Mouse (Mus musculus): Measurements from ENCODE around the gene Tnxb. TPM values are rescaled to one million over a fixed set of nuclear protein-coding genes. Genes with fewer than 3 reads are reported as not detected.

Tnxb gene
- polyA plus RNA-seq, 1 experiment from 2014 or later: not detected

DNA sequence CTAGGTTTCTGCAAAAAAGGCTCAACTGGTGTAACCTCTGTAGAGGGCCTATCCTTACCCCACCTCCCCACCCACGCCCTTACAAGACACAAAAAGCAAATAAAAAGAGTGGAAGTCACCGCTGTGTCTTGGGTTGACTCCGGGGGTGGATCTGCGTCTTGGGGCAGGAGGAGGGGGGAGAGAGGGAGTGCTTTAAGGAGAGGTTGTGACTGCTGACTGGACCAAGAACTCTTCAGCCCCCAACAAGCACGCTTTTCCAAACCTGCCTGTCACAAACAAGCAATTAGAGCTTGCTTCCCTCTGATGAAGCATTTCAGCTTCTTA is 41.7 kb upstream of the Tnxb start:
- WGBS: 28% methylated on average over 5 of the region's 5 CpGs
- H3K4me3 ChIP-seq (ENCODE audit: low read depth, low read length): peak overlapping the region; percentile 82
- H3K4me2 ChIP-seq (ENCODE audit: low read depth, severe bottlenecking): peak overlapping the region; percentile 94
- no peak overlapping the region for H3K9ac ChIP-seq (ENCODE audit: low read length)
- no peaks in the 10 kb centered on the region for H3K36me3 ChIP-seq (ENCODE audit: control insufficient read depth, insufficient read depth, low read length)
- no peak overlapping the region for H3K27ac ChIP-seq (replicated peaks; ENCODE audit: low read depth, low read length)
- DNase-seq (ENCODE audit: low spot score) (no peak), ATAC-seq (ENCODE audit: insufficient number of reproducible peaks, low FRiP score, low TSS enrichment, low read depth) (no peak)
- H3K4me1 ChIP-seq (ENCODE audit: control insufficient read depth, insufficient read depth, low read length): peaks cover 30% of the 10 kb centered on the region
- H3K9me3 ChIP-seq (ENCODE audit: control insufficient read depth, low read length): no peaks in the 10 kb centered on the region
- peaks cover 31% of the 10 kb centered on the region for H3K27me3 ChIP-seq (ENCODE audit: control insufficient read depth, insufficient read depth, low read length)

- no peak within 1 kb of the TSS for H3K9ac ChIP-seq (ENCODE audit: low read length)
- no peak within 1 kb of the TSS for H3K27ac ChIP-seq (replicated peaks; ENCODE audit: low read depth, low read length)
- H3K4me3 ChIP-seq (ENCODE audit: low read depth, low read length): peak within 1 kb of the TSS; percentile 82
- ATAC-seq (ENCODE audit: insufficient number of reproducible peaks, low FRiP score, low TSS enrichment, low read depth) (no peak), DNase-seq (ENCODE audit: low spot score) (peak; percentile 46)
- peaks cover 31% of the 10 kb centered on the region for H3K4me1 ChIP-seq (ENCODE audit: control insufficient read depth, insufficient read depth, low read length)
- H3K4me2 ChIP-seq (ENCODE audit: low read depth, severe bottlenecking): peak within 1 kb of the TSS; percentile 94
- H3K9me3 ChIP-seq (ENCODE audit: control insufficient read depth, low read length): no peaks in the 10 kb centered on the region
- under 1% methylated on average over 16 of the region's 16 CpGs for WGBS
- H3K36me3 ChIP-seq (ENCODE audit: control insufficient read depth, insufficient read depth, low read length): no peaks in the 10 kb centered on the region
- H3K27me3 ChIP-seq (ENCODE audit: control insufficient read depth, insufficient read depth, low read length): peaks cover 31% of the 10 kb centered on the region
Measured at GRCm38 (mm10) chr17:34629221-34629751, 41.0 kb upstream of the Tnxb start, which contains the start of gene Prrt1. Gene Prrt1, plus strand, starts transcription at chr17:34629533.

DNA sequence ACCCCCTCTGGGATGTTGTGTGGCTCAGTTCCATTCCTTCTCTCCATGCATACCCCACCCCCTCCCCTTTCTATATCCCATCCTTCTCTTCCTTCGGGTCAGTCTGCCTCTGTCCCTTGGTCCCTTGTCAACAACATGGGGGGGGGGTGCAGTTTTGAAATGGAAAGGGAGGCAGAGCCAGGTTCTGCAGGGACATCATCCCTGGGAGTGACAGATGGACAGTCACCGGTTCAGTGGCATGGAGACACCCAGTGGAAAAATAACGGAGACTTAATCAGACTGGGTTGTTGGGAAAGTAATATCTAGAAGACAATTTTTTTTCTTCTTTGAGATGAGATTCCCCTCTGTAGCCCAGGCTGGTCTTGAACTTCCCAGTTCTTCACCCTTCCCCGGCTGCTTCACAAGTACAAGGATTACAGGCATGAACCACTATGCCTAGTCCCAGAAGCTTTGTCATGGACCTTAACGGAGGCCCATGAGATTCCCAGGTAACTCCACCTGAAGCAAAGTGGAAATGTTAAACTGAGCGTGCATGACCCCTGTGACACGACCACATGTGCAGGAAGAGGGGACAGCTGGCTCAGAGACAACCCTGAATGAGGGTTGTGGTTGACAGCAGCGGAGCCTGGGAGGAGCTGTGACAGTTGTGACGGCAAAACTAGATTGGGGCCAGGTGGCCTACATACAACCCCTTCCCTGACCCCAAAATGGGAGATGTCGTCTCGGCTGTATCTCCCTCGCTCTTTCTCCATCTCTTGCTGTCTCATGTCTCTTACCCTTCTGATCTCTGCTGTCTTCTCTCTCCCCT is 40.3 kb upstream of the Tnxb start:
- peaks cover 31% of the 10 kb centered on the region for H3K4me1 ChIP-seq (ENCODE audit: control insufficient read depth, insufficient read depth, low read length)
- no peak for ATAC-seq (ENCODE audit: insufficient number of reproducible peaks, low FRiP score, low TSS enrichment, low read depth)
- WGBS: 15% methylated on average over 12 of the region's 12 CpGs

GRCm38 (mm10) chr17:34630761-34631301 is 39.5 kb upstream of the Tnxb start:
- Histone ChIP-seq H3K4me1 (ENCODE audit: control insufficient read depth, insufficient read depth, low read length) (peaks cover 31% of the 10 kb centered on the region), H3K9me3 (ENCODE audit: control insufficient read depth, low read length) (no peaks in the 10 kb centered on the region), H3K4me2 (ENCODE audit: low read depth, severe bottlenecking) (peak overlapping the region; percentile 35), H3K36me3 (ENCODE audit: control insufficient read depth, insufficient read depth, low read length) (no peaks in the 10 kb centered on the region), H3K4me3 (ENCODE audit: low read depth, low read length) (peak overlapping the region; percentile 20), H3K27me3 (ENCODE audit: control insufficient read depth, insufficient read depth, low read length) (peaks cover 31% of the 10 kb centered on the region), H3K27ac (replicated peaks; ENCODE audit: low read depth, low read length) (no peak overlapping the region), H3K9ac (ENCODE audit: low read length) (peak overlapping the region; percentile 13; the same call in 1 of the 2 replicates)
- 3% methylated on average over 48 of the region's 48 CpGs for WGBS
- DNase-seq (ENCODE audit: low spot score): no peak
- no peak for ATAC-seq (ENCODE audit: insufficient number of reproducible peaks, low FRiP score, low TSS enrichment, low read depth)

More for the DNA sequence above, 40.3 kb upstream of the Tnxb start:
- Histone ChIP-seq H3K27me3 (ENCODE audit: control insufficient read depth, insufficient read depth, low read length) (peaks cover 31% of the 10 kb centered on the region), H3K27ac (replicated peaks; ENCODE audit: low read depth, low read length) (no peak overlapping the region), H3K4me2 (ENCODE audit: low read depth, severe bottlenecking) (peak overlapping the region; percentile 35; the same call in 1 of the 2 replicates), H3K4me3 (ENCODE audit: low read depth, low read length) (0 out of 2 replicates have a peak overlapping the region, but pooled peaks have one; percentile 20), H3K9me3 (ENCODE audit: control insufficient read depth, low read length) (no peaks in the 10 kb centered on the region), H3K9ac (ENCODE audit: low read length) (no peak overlapping the region), H3K36me3 (ENCODE audit: control insufficient read depth, insufficient read depth, low read length) (no peaks in the 10 kb centered on the region)
- DNase-seq (ENCODE audit: low spot score): peak; percentile 28

- no peak for DNase-seq (ENCODE audit: low spot score)
- peaks cover 31% of the 10 kb centered on the region for H3K27me3 ChIP-seq (ENCODE audit: control insufficient read depth, insufficient read depth, low read length)
- no peak overlapping the region for H3K27ac ChIP-seq (replicated peaks; ENCODE audit: low read depth, low read length)
- ATAC-seq (ENCODE audit: insufficient number of reproducible peaks, low FRiP score, low TSS enrichment, low read depth): no peak
- H3K36me3 ChIP-seq (ENCODE audit: control insufficient read depth, insufficient read depth, low read length): no peaks in the 10 kb centered on the region
- H3K4me1 ChIP-seq (ENCODE audit: control insufficient read depth, insufficient read depth, low read length): peaks cover 24% of the 10 kb centered on the region
- H3K4me2 ChIP-seq (ENCODE audit: low read depth, severe bottlenecking): peak overlapping the region; percentile 71
- H3K9me3 ChIP-seq (ENCODE audit: control insufficient read depth, low read length): no peaks in the 10 kb centered on the region
- WGBS: 3% methylated on average over 11 of the region's 12 CpGs
- H3K4me3 ChIP-seq (ENCODE audit: low read depth, low read length): peak overlapping the region; percentile 21
- H3K9ac ChIP-seq (ENCODE audit: low read length): no peak overlapping the region
Measured at GRCm38 (mm10) chr17:34631647-34632046, 38.7 kb upstream of the Tnxb start.

GRCm38 (mm10) chr17:34632261-34632691 is 38.1 kb upstream of the Tnxb start:
- 0 out of 2 replicates have a peak overlapping the region, but pooled peaks have one; percentile 32 for H3K9ac ChIP-seq (ENCODE audit: low read length)
- ATAC-seq (ENCODE audit: insufficient number of reproducible peaks, low FRiP score, low TSS enrichment, low read depth): no peak; the same call in 1 of the 2 replicates
- under 1% methylated on average over 26 of the region's 26 CpGs for WGBS

DNA sequence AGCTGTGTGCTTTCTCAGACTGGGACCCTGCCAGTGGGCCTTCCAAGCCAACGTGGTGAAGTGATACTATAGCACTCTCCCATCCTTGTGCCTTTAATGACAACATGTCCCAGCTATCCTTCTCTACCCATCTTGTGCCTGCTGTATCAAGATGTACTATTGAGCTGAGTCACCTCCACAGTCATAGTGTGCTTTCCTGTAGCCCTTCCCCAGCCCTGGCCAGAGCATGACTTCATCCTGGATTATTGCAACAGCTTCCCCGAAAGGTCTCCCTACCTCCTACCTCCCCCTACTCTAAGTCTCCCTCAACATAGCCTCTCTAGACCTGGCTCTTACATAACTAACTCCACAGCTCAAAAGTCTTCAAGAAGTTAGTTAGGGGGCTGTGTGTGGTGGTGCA is 34.7 kb upstream of the Tnxb start:
- no peak for DNase-seq (ENCODE audit: low spot score)
- H3K27me3 ChIP-seq (ENCODE audit: control insufficient read depth, insufficient read depth, low read length): peaks cover 20% of the 10 kb centered on the region
- no peak overlapping the region for H3K4me2 ChIP-seq (ENCODE audit: low read depth, severe bottlenecking)
- peaks cover 10% of the 10 kb centered on the region for H3K4me1 ChIP-seq (ENCODE audit: control insufficient read depth, insufficient read depth, low read length)
- no peaks in the 10 kb centered on the region for H3K36me3 ChIP-seq (ENCODE audit: control insufficient read depth, insufficient read depth, low read length)
- 62% methylated on average over 2 of the region's 2 CpGs for WGBS
- H3K9me3 ChIP-seq (ENCODE audit: control insufficient read depth, low read length): no peaks in the 10 kb centered on the region
- H3K9ac ChIP-seq (ENCODE audit: low read length): no peak overlapping the region
- H3K4me3 ChIP-seq (ENCODE audit: low read depth, low read length): no peak overlapping the region
- H3K27ac ChIP-seq (replicated peaks; ENCODE audit: low read depth, low read length): no peak overlapping the region
- ATAC-seq (ENCODE audit: insufficient number of reproducible peaks, low FRiP score, low TSS enrichment, low read depth): no peak

More at GRCm38 (mm10) chr17:34632261-34632691, 38.1 kb upstream of the Tnxb start:
- H3K4me2 ChIP-seq (ENCODE audit: low read depth, severe bottlenecking): peak overlapping the region; percentile 71
- no peak overlapping the region for H3K27ac ChIP-seq (replicated peaks; ENCODE audit: low read depth, low read length)
- H3K36me3 ChIP-seq (ENCODE audit: control insufficient read depth, insufficient read depth, low read length): no peaks in the 10 kb centered on the region
- H3K4me3 ChIP-seq (ENCODE audit: low read depth, low read length): peak overlapping the region; percentile 21
- H3K4me1 ChIP-seq (ENCODE audit: control insufficient read depth, insufficient read depth, low read length): peaks cover 22% of the 10 kb centered on the region
- H3K9me3 ChIP-seq (ENCODE audit: control insufficient read depth, low read length): no peaks in the 10 kb centered on the region
- peak; percentile 64 for DNase-seq (ENCODE audit: low spot score)
- H3K27me3 ChIP-seq (ENCODE audit: control insufficient read depth, insufficient read depth, low read length): peaks cover 31% of the 10 kb centered on the region

DNA sequence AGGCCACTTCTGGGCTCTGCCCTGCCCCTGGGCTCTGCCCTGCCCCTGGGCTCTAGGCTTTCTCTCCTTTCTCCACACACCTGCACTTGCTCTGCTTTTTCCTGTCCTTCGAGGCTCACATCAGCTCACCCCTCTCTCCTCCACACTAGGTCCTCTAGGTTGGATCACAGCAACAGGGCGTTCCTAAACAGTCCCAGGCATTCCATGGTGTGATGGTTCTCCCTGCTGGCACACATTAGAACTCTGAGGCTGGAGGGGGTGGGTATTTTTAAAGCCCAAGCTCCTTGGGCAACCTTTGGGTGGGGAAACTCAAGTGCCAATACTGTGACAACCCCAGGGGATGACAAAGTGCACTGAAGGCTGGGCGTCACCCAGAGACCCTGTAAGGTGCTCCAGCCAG is 32.9 kb upstream of the Tnxb start:
- H3K9me3 ChIP-seq (ENCODE audit: control insufficient read depth, low read length): no peaks in the 10 kb centered on the region
- H3K27ac ChIP-seq (replicated peaks; ENCODE audit: low read depth, low read length): no peak overlapping the region
- no peak overlapping the region; the same call in 1 of the 2 replicates for H3K4me2 ChIP-seq (ENCODE audit: low read depth, severe bottlenecking)
- no peak for DNase-seq (ENCODE audit: low spot score)
- WGBS: 71% methylated on average over 3 of the region's 3 CpGs
- H3K4me3 ChIP-seq (ENCODE audit: low read depth, low read length): no peak overlapping the region
- peaks cover 14% of the 10 kb centered on the region for H3K4me1 ChIP-seq (ENCODE audit: control insufficient read depth, insufficient read depth, low read length)
- no peak overlapping the region for H3K9ac ChIP-seq (ENCODE audit: low read length)
- H3K27me3 ChIP-seq (ENCODE audit: control insufficient read depth, insufficient read depth, low read length): peaks cover 3% of the 10 kb centered on the region
- ATAC-seq (ENCODE audit: insufficient number of reproducible peaks, low FRiP score, low TSS enrichment, low read depth): no peak
- H3K36me3 ChIP-seq (ENCODE audit: control insufficient read depth, insufficient read depth, low read length): no peaks in the 10 kb centered on the region
